Mouse (Mus musculus): Measurements from ENCODE around the gene Tmod2.
"Not testable (repeated sequence)": the region's sequence is repeated elsewhere in the genome, so short reads cannot be mapped to it uniquely, and the experiment has no call there.

The Tmod2 gene

GRCm38 (mm10) chr9:75553719-75554118, 57.4 kb downstream of the Tmod2 start:
- no peak for DNase-seq (ENCODE audit: low read depth in 2 of 2, low spot score in 2 of 2)

GRCm38 (mm10) chr9:75551342-75551741, 59.8 kb downstream of the Tmod2 start:
- DNase-seq (ENCODE audit: low read depth in 2 of 2, low spot score in 2 of 2) = no peak

GRCm38 (mm10) chr9:75549010-75549409, 62.1 kb downstream of the Tmod2 start:
- no peak for DNase-seq (ENCODE audit: low read depth in 2 of 2, low spot score in 2 of 2)

GRCm38 (mm10) chr9:75546885-75547553, 64.1 kb downstream of the Tmod2 start:
- DNase-seq (ENCODE audit: low read depth in 2 of 2, low spot score in 2 of 2) = peak; percentile 25 to 31

GRCm38 (mm10) chr9:75545514-75545913, 65.6 kb downstream of the Tmod2 start:
- DNase-seq (ENCODE audit: low read depth in 2 of 2, low spot score in 2 of 2) = no peak

GRCm38 (mm10) chr9:75541497-75541896, 69.6 kb downstream of the Tmod2 start:
- peak; percentile 35 to 46 for DNase-seq (ENCODE audit: low read depth in 2 of 2, low spot score in 2 of 2)

- no peak for DNase-seq (ENCODE audit: low read depth in 2 of 2, low spot score in 2 of 2)
Measured at GRCm38 (mm10) chr9:75536422-75536821, 74.7 kb downstream of the Tmod2 start.

GRCm38 (mm10) chr9:75534431-75534962, 76.6 kb downstream of the Tmod2 start:
- no peak for DNase-seq (ENCODE audit: low read depth in 2 of 2, low spot score in 2 of 2)

GRCm38 (mm10) chr9:75532989-75533388, 78.1 kb downstream of the Tmod2 start:
- not testable (repeated sequence) for DNase-seq (ENCODE audit: low read depth in 2 of 2, low spot score in 2 of 2)

GRCm38 (mm10) chr9:75532461-75532860, 78.7 kb downstream of the Tmod2 start:
- DNase-seq (ENCODE audit: low read depth in 2 of 2, low spot score in 2 of 2) = no peak

- DNase-seq (ENCODE audit: low read depth in 2 of 2, low spot score in 2 of 2) = no peak
Measured at GRCm38 (mm10) chr9:75529358-75529757, 81.8 kb downstream of the Tmod2 start.

- no peak for DNase-seq (ENCODE audit: low read depth in 2 of 2, low spot score in 2 of 2)
Measured at GRCm38 (mm10) chr9:75528096-75528495, 83.0 kb downstream of the Tmod2 start.

- no peak for DNase-seq (ENCODE audit: low read depth in 2 of 2, low spot score in 2 of 2)
Measured at GRCm38 (mm10) chr9:75527368-75528059, 83.6 kb downstream of the Tmod2 start.

- no peak for DNase-seq (ENCODE audit: low read depth in 2 of 2, low spot score in 2 of 2)
Measured at GRCm38 (mm10) chr9:75523646-75524045, 87.5 kb downstream of the Tmod2 start.

- DNase-seq (ENCODE audit: low read depth in 2 of 2, low spot score in 2 of 2) = no peak
Measured at GRCm38 (mm10) chr9:75522217-75522616, 88.9 kb downstream of the Tmod2 start.

GRCm38 (mm10) chr9:75521788-75522187, 89.3 kb downstream of the Tmod2 start:
- peak; percentile 57 to 66 for DNase-seq (ENCODE audit: low read depth in 2 of 2, low spot score in 2 of 2)

- no peak for DNase-seq (ENCODE audit: low read depth in 2 of 2, low spot score in 2 of 2)
Measured at GRCm38 (mm10) chr9:75520940-75521339, 90.2 kb downstream of the Tmod2 start.

GRCm38 (mm10) chr9:75517751-75518150, 93.4 kb downstream of the Tmod2 start:
- DNase-seq (ENCODE audit: low read depth in 2 of 2, low spot score in 2 of 2) = no peak

Measured in CD8-positive naive resting alpha-beta T cell, adult 2 months (primary cell).